Mouse (Mus musculus): ENCODE results near the gene Synm. TPM values are rescaled to one million over a fixed set of nuclear protein-coding genes. Genes with fewer than 3 reads are reported as not detected.

The Synm gene
- 2.1 and 4.1 TPM in 2 replicates for total RNA-seq (2012; rRNA removed)

DNA sequence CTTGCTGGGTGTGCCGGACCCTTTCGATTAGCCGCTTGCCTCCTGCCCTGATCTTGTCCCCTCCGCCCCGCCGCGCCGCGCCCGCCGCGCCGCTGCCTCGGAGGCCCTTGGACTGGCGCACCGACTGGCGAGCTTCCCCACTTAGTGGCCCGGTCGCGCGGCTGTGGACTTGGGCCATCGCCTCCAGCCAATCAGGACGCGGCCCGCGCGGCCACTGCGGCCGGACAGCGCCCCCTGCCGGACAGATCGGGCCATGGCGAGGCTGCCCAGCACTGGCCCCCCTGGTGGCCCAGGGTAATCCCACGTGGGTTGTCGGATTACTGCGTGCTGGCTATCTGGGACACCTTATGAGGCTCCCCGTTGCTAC, at the start of gene Synm:
Synm (minus strand) TSS at position 114 of the 367 bp plus-strand sequence.
- DNase-seq (ENCODE audit: low read depth, low spot score) = peak; percentile 79
- in situ Hi-C loops (cut with MboI; ENCODE audit: low sequenced_read_pairs in 2 of 2, unreplicated experiment in 2 of 2) = no loop called here
- Histone ChIP-seq H3K9ac (ENCODE audit: insufficient read depth, low read depth, low read length, poor library complexity, severe bottlenecking) (peak within 1 kb of the TSS; percentile 68), H3K9me3 (ENCODE audit: control insufficient read depth, insufficient read depth, low read depth, low read length) (no peaks in the 10 kb centered on the region), H3K4me3 (ENCODE audit: insufficient read depth in 1 of 2, low read depth in 1 of 2, low read length in 2 of 2, poor library complexity in 1 of 2, severe bottlenecking in 1 of 2) (peak within 1 kb of the TSS; percentile 51 to 84), H3K27ac (ENCODE audit: insufficient read depth, low read depth, low read length, poor library complexity, severe bottlenecking) (no peak within 1 kb of the TSS), H3K4me1 (ENCODE audit: control insufficient read depth in 2 of 2, insufficient read depth in 2 of 2, low read length in 2 of 2, poor library complexity in 1 of 2) (no peaks in the 10 kb centered on the region), H3K36me3 (ENCODE audit: control insufficient read depth, insufficient read depth, low read length, poor library complexity, severe bottlenecking) (no peaks in the 10 kb centered on the region)
- no peak for TF ChIP-seq ZNF384 (IDR thresholded peaks at IDR 0.05; ENCODE audit: low read depth, low read length)
- 0 out of 2 replicates have a peak, but pooled peaks have one; percentile 53 for TF ChIP-seq HCFC1 (IDR thresholded peaks at IDR 0.05; ENCODE audit: borderline replicate concordance, insufficient read depth, low read length)
- 0 out of 2 replicates have a peak, but pooled peaks have one; percentile 17 for TF ChIP-seq ZC3H11A (IDR thresholded peaks at IDR 0.05; ENCODE audit: borderline replicate concordance, low read depth, low read length)
- no peak for TF ChIP-seq CHD2 (IDR thresholded peaks at IDR 0.05; ENCODE audit: low read depth, low read length)
- TF ChIP-seq MAFK (IDR thresholded peaks at IDR 0.05; ENCODE audit: insufficient read depth, low read depth, low read length) = no peak

DNA sequence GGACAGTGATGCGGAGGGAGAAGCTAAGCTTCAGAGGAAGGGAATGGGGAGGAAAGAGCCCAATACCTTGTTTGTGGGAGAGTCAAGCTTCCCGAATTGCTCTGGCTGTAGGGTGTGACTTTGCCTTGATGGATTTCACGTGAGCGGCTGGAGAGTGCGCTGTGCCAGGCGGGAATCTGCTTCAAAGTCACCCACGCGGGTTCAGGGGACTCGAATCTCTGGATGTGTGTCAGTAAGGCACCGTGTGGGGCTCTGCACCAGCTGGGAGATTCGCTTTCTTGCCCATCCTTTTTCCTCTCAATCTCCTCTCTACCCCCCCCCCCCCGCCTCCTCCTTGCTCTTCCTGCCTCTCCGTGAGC, 44.3 kb upstream of the Synm start:
- H3K9me3 ChIP-seq (ENCODE audit: control insufficient read depth, insufficient read depth, low read depth, low read length) = no peaks in the 10 kb centered on the region
- peak overlapping the region; percentile 36 to 48 for H3K4me3 ChIP-seq (ENCODE audit: insufficient read depth in 1 of 2, low read depth in 1 of 2, low read length in 2 of 2, poor library complexity in 1 of 2, severe bottlenecking in 1 of 2)
- H3K4me1 ChIP-seq (ENCODE audit: control insufficient read depth in 2 of 2, insufficient read depth in 2 of 2, low read length in 2 of 2, poor library complexity in 1 of 2) = peaks cover 0 to 9% of the 10 kb centered on the region in 2 experiments; a peak in 2 of 4 replicates
- in situ Hi-C loops (cut with MboI; ENCODE audit: low sequenced_read_pairs in 2 of 2, unreplicated experiment in 2 of 2) = loop anchor here in 1 of 2 experiments (10.0 kb wide), 1 partner anchor 141 kb away; no protein-coding TSS in a partner anchor
- TF ChIP-seq CHD2 (IDR thresholded peaks at IDR 0.05; ENCODE audit: low read depth, low read length) (no peak), ZNF384 (IDR thresholded peaks at IDR 0.05; ENCODE audit: low read depth, low read length) (no peak), MAFK (IDR thresholded peaks at IDR 0.05; ENCODE audit: insufficient read depth, low read depth, low read length) (no peak), HCFC1 (IDR thresholded peaks at IDR 0.05; ENCODE audit: borderline replicate concordance, insufficient read depth, low read length) (no peak), ZC3H11A (IDR thresholded peaks at IDR 0.05; ENCODE audit: borderline replicate concordance, low read depth, low read length) (no peak)
- H3K9ac ChIP-seq (ENCODE audit: insufficient read depth, low read depth, low read length, poor library complexity, severe bottlenecking) = peak overlapping the region; percentile 42; the same call in 1 of the 2 replicates
- H3K27ac ChIP-seq (ENCODE audit: insufficient read depth, low read depth, low read length, poor library complexity, severe bottlenecking) = no peak overlapping the region
- DNase-seq (ENCODE audit: low read depth, low spot score) = no peak
- H3K36me3 ChIP-seq (ENCODE audit: control insufficient read depth, insufficient read depth, low read length, poor library complexity, severe bottlenecking) = no peaks in the 10 kb centered on the region

DNA sequence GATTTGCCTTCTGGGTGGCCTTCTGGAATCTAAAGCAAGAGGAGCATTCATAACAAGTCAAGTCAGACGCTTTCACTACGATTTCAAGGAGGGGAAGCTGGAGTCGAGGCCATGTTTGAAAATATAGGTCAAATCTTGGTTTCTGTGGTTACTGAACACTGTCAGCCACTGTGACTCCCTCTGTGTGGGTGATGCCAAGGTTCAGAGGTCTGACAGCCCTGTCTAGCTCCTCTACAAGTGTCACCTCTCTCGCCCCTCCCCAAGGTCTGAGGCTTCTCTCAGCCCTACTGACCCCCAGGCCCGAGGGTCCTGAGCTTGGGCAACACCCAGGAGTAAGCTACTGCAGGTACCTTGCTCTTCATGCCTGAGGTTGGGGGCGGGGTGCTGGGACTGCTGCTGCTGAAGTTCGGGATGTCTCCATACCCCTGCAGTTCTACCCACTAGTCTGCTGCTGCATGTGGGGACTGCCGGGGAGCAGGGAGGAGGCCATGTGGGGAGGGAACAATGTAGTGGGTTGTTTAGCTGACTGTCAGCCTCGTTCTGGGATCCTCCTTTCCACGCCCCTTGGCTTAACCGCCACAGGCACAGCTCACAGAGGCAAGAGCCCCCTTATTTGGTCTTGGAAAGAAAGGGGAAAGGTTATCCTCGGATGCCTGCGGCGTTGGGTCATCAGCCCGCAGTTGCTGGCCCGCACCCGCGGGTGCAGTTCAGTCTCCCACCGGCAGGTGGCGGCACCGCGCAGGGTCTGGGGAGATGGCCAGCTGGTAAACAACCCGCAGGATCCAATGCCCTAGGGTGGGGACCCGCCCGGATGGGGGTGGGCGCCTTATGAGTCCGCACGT, 43.7 kb upstream of the Synm start:
- in situ Hi-C loops (cut with MboI; ENCODE audit: low sequenced_read_pairs in 2 of 2, unreplicated experiment in 2 of 2) = loop anchor here in 1 of 2 experiments (10.0 kb wide), 1 partner anchor 142 kb away; no protein-coding TSS in a partner anchor
- Histone ChIP-seq H3K4me3 (ENCODE audit: insufficient read depth in 1 of 2, low read depth in 1 of 2, low read length in 2 of 2, poor library complexity in 1 of 2, severe bottlenecking in 1 of 2) (peak overlapping the region; percentile 36 to 48), H3K4me1 (ENCODE audit: control insufficient read depth in 2 of 2, insufficient read depth in 2 of 2, low read length in 2 of 2, poor library complexity in 1 of 2) (peaks cover 0 to 9% of the 10 kb centered on the region in 2 experiments; a peak in 2 of 4 replicates), H3K27ac (ENCODE audit: insufficient read depth, low read depth, low read length, poor library complexity, severe bottlenecking) (no peak overlapping the region), H3K36me3 (ENCODE audit: control insufficient read depth, insufficient read depth, low read length, poor library complexity, severe bottlenecking) (no peaks in the 10 kb centered on the region), H3K9me3 (ENCODE audit: control insufficient read depth, insufficient read depth, low read depth, low read length) (no peaks in the 10 kb centered on the region), H3K9ac (ENCODE audit: insufficient read depth, low read depth, low read length, poor library complexity, severe bottlenecking) (peak overlapping the region; percentile 42; the same call in 1 of the 2 replicates)
- peak; percentile 54 for DNase-seq (ENCODE audit: low read depth, low spot score)
- TF ChIP-seq ZC3H11A (IDR thresholded peaks at IDR 0.05; ENCODE audit: borderline replicate concordance, low read depth, low read length) (no peak), HCFC1 (IDR thresholded peaks at IDR 0.05; ENCODE audit: borderline replicate concordance, insufficient read depth, low read length) (no peak), ZNF384 (IDR thresholded peaks at IDR 0.05; ENCODE audit: low read depth, low read length) (no peak), MAFK (IDR thresholded peaks at IDR 0.05; ENCODE audit: insufficient read depth, low read depth, low read length) (no peak), CHD2 (IDR thresholded peaks at IDR 0.05; ENCODE audit: low read depth, low read length) (no peak)

DNA sequence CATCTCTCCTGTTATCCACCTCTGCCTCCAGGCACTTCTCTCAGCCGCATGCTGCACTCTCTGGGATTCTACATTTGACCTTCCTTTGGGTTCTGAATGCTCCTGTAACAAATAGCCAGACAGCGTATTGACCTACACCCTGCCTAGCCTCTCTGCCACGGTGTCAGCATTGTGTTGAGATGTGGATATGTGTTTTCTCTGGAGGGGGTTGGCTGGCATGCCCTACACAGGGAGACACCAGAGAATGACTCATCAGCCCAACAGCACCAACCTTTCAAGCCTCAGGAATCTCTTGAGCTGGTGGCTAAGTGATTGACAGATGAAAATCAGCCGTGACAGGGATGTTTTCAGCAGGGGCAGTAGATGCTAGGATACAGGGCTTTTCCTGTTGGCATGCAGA, 41.5 kb upstream of the Synm start:
- H3K9ac ChIP-seq (ENCODE audit: insufficient read depth, low read depth, low read length, poor library complexity, severe bottlenecking) = no peak overlapping the region
- H3K27ac ChIP-seq (ENCODE audit: insufficient read depth, low read depth, low read length, poor library complexity, severe bottlenecking) = no peak overlapping the region
- H3K4me3 ChIP-seq (ENCODE audit: insufficient read depth in 1 of 2, low read depth in 1 of 2, low read length in 2 of 2, poor library complexity in 1 of 2, severe bottlenecking in 1 of 2) = no peak overlapping the region
- in situ Hi-C loops (cut with MboI; ENCODE audit: low sequenced_read_pairs in 2 of 2, unreplicated experiment in 2 of 2) = loop anchor here in 1 of 2 experiments (10.0 kb wide), 1 partner anchor 144 kb away; no protein-coding TSS in a partner anchor
- H3K36me3 ChIP-seq (ENCODE audit: control insufficient read depth, insufficient read depth, low read length, poor library complexity, severe bottlenecking) = no peaks in the 10 kb centered on the region
- no peaks in the 10 kb centered on the region for H3K9me3 ChIP-seq (ENCODE audit: control insufficient read depth, insufficient read depth, low read depth, low read length)
- TF ChIP-seq ZNF384 (IDR thresholded peaks at IDR 0.05; ENCODE audit: low read depth, low read length) = no peak
- no peak for TF ChIP-seq HCFC1 (IDR thresholded peaks at IDR 0.05; ENCODE audit: borderline replicate concordance, insufficient read depth, low read length)
- no peak for TF ChIP-seq CHD2 (IDR thresholded peaks at IDR 0.05; ENCODE audit: low read depth, low read length)
- no peak for TF ChIP-seq ZC3H11A (IDR thresholded peaks at IDR 0.05; ENCODE audit: borderline replicate concordance, low read depth, low read length)
- TF ChIP-seq MAFK (IDR thresholded peaks at IDR 0.05; ENCODE audit: insufficient read depth, low read depth, low read length) = no peak
- peaks cover 0 to 9% of the 10 kb centered on the region in 2 experiments; a peak in 2 of 4 replicates for H3K4me1 ChIP-seq (ENCODE audit: control insufficient read depth in 2 of 2, insufficient read depth in 2 of 2, low read length in 2 of 2, poor library complexity in 1 of 2)
- no peak for DNase-seq (ENCODE audit: low read depth, low spot score)
